Mouse (Mus musculus): ENCODE measurements at regions not wholly inside any gene's neighbourhood (a gene's known extent, or its start where the extent isn't known, plus 50 kb on each side); places are given as distances from the start of the nearest gene placed in this dataset.

- TF ChIP-seq CTCF (IDR thresholded peaks at IDR 0.05; ENCODE audit: low read depth, low read length) = no peak
- TF ChIP-seq POLR2A (IDR thresholded peaks at IDR 0.05; ENCODE audit: extremely low read depth, insufficient read depth, low read length) = no peak
These were observed 796.0 kb downstream of the Cypt12 start for GRCm38 (mm10) chr3:18744216-18744615.
